Mouse (Mus musculus) stomach, embryonic 15.5 days (tissue): Measurements from ENCODE around the gene Ankar. TPM values are rescaled to one million over a fixed set of nuclear protein-coding genes. Genes with fewer than 3 reads are reported as not detected.

Experiments used
- ATAC-seq: fragments of 200-750 bp; cut with Nextera tagmentation; 2 replicates; pipeline ENCODE4 v1.8.0; 2017; ENCODE audit warnings: low read depth, moderate number of reproducible peaks, moderate TSS enrichment; ENCODE audit not compliant: insufficient read depth, low FRiP score
- H3K27ac ChIP-seq: fragments of 300-500 bp; sonication (generic); 2 replicates; pipeline ENCODE4 v1.5.1; 2015; ENCODE audit warnings: mild to moderate bottlenecking, inconsistent platforms
- H3K27me3 ChIP-seq: fragments of 300-500 bp; sonication (generic); replicated peaks from 2 replicates; pipeline ENCODE4 v1.6.1; 2015; ENCODE audit warnings: inconsistent platforms
- H3K36me3 ChIP-seq: fragments of 300-500 bp; sonication (generic); 2 replicates; pipeline ENCODE4 v1.6.1; 2015; ENCODE audit warnings: inconsistent platforms
- H3K4me1 ChIP-seq: fragments of 300-500 bp; sonication (generic); 2 replicates; pipeline ENCODE4 v1.6.1; 2015; ENCODE audit warnings: inconsistent platforms
- H3K4me2 ChIP-seq: fragments of 300-500 bp; sonication (generic); 2 replicates; pipeline ENCODE4 v1.6.1; 2015; ENCODE audit warnings: mild to moderate bottlenecking, inconsistent platforms
- H3K4me3 ChIP-seq: fragments of 300-500 bp; sonication (generic); replicated peaks from 2 replicates; pipeline ENCODE4 v1.5.1; 2015; ENCODE audit warnings: inconsistent platforms
- H3K9ac ChIP-seq: fragments of 300-500 bp; sonication (generic); 2 replicates; pipeline ENCODE4 v1.6.1; 2015; ENCODE audit warnings: inconsistent platforms
- H3K9me3 ChIP-seq: fragments of 300-500 bp; sonication (generic); 2 replicates; pipeline ENCODE4 v1.6.1; 2016; ENCODE audit warnings: inconsistent platforms
- WGBS: fragments of 180-500 bp; shearing (Covaris S2); methylation state at CpG from one replicate; pipeline ENCODE4 v1.1.7; 2015; 5-methylcytosine and 5-hydroxymethylcytosine counted together
- polyA plus RNA-seq: library from polyadenylated mRNA; unstranded; fragments of >200 nt; fragmentation: Nextera tagmentation; extraction: Ambion mirVana; gene quantifications from 2 replicates; pipeline ENCODE4 v1.2.1, GENCODE M21; 2015

The Ankar gene
- polyA plus RNA-seq, 1 experiment from 2014 or later = not detected

- Histone ChIP-seq H3K4me2 (no peak overlapping the region), H3K27ac (no peak overlapping the region), H3K4me1 (peaks cover 2% of the 10 kb centered on the region; the same call in 1 of the 2 replicates), H3K36me3 (no peaks in the 10 kb centered on the region), H3K4me3 (no peak overlapping the region), H3K27me3 (no peaks in the 10 kb centered on the region), H3K9ac (no peak overlapping the region), H3K9me3 (no peaks in the 10 kb centered on the region)
- no peak for ATAC-seq
- 56% methylated on average over 8 of the region's 8 CpGs for WGBS
Measured at GRCm38 (mm10) chr1:72722646-72723045, 22.3 kb upstream of the Ankar start.

- no peak overlapping the region for H3K9ac ChIP-seq
- WGBS = 62% methylated on average over 6 of the region's 6 CpGs
- peaks cover 2% of the 10 kb centered on the region; the same call in 1 of the 2 replicates for H3K4me1 ChIP-seq
- no peaks in the 10 kb centered on the region for H3K9me3 ChIP-seq
- no peak for ATAC-seq
- H3K27me3 ChIP-seq = no peaks in the 10 kb centered on the region
- no peak overlapping the region for H3K4me2 ChIP-seq
- H3K36me3 ChIP-seq = 0 out of 2 replicates have a peak, but pooled peaks cover 5% of the 10 kb centered on the region
- H3K4me3 ChIP-seq = no peak overlapping the region
- no peak overlapping the region for H3K27ac ChIP-seq
Measured at GRCm38 (mm10) chr1:72720115-72720725, 19.8 kb upstream of the Ankar start.

DNA sequence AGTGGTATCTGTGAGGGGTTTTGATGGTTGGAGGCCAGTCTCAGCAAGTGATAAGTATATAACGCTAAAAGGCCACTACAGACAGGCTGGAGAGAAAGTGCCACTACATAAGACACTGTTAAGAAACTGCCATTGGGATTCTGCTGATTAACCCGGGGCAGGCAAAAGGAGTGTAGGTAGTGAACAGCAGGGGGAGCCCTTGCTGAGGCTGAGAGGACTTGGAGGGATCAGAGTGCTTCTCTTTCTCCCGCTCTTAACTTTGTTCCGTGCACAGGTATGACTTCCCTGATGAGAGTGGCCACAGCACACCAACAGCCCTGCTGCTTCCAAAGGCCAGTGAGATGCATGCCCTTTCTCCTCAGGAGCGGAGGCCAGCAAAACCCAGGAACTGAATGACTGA, 18.5 kb upstream of the Ankar start:
- no peak overlapping the region for H3K27ac ChIP-seq
- H3K36me3 ChIP-seq = 0 out of 2 replicates have a peak, but pooled peaks cover 12% of the 10 kb centered on the region
- H3K27me3 ChIP-seq = no peaks in the 10 kb centered on the region
- no peak overlapping the region for H3K4me3 ChIP-seq
- WGBS = 22% methylated on average over 5 of the region's 5 CpGs
- H3K4me1 ChIP-seq = peaks cover 2% of the 10 kb centered on the region; the same call in 1 of the 2 replicates
- H3K9ac ChIP-seq = no peak overlapping the region
- no peaks in the 10 kb centered on the region for H3K9me3 ChIP-seq
- H3K4me2 ChIP-seq = no peak overlapping the region
- peak; percentile 62; the same call in 1 of the 2 replicates for ATAC-seq

DNA sequence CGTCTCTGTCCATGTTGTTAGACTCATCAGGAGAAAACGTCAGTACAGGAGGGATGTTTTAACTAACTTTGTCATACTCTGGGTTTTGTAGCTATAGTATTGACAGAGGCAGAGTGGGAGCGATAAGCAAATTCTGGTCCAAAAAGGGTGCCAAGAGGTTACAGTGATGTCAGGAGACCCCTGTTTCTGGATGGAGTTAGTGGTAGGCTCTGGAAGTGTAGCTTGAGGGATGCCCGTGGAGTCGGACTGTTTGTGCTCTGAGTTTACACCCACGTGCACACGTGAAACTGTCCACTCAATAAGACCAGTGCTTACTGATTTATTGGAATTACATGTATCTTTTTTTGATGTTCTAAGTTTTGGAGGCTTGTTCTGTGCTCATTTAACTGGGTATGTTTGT, 17.2 kb upstream of the Ankar start:
- H3K27me3 ChIP-seq = no peaks in the 10 kb centered on the region
- no peaks in the 10 kb centered on the region for H3K9me3 ChIP-seq
- peaks cover 7% of the 10 kb centered on the region; the same call in 1 of the 2 replicates for H3K4me1 ChIP-seq
- peaks cover 12% of the 10 kb centered on the region; the same call in 1 of the 2 replicates for H3K36me3 ChIP-seq
- no peak overlapping the region for H3K9ac ChIP-seq
- 83% methylated on average over 7 of the region's 7 CpGs for whole genome bisulfite sequencing
- H3K4me3 ChIP-seq = no peak overlapping the region
- ATAC-seq = no peak
- no peak overlapping the region for H3K4me2 ChIP-seq
- no peak overlapping the region for H3K27ac ChIP-seq

GRCm38 (mm10) chr1:72716926-72717325, 16.5 kb upstream of the Ankar start:
- no peak overlapping the region for H3K9ac ChIP-seq
- no peaks in the 10 kb centered on the region for H3K9me3 ChIP-seq
- H3K4me1 ChIP-seq = peaks cover 8% of the 10 kb centered on the region; the same call in 1 of the 2 replicates
- WGBS = 7% methylated on average over 5 of the region's 5 CpGs
- no peak overlapping the region for H3K27ac ChIP-seq
- no peak overlapping the region for H3K4me3 ChIP-seq
- H3K4me2 ChIP-seq = no peak overlapping the region
- H3K27me3 ChIP-seq = no peaks in the 10 kb centered on the region
- peaks cover 12% of the 10 kb centered on the region; the same call in 1 of the 2 replicates for H3K36me3 ChIP-seq
- no peak for ATAC-seq

DNA sequence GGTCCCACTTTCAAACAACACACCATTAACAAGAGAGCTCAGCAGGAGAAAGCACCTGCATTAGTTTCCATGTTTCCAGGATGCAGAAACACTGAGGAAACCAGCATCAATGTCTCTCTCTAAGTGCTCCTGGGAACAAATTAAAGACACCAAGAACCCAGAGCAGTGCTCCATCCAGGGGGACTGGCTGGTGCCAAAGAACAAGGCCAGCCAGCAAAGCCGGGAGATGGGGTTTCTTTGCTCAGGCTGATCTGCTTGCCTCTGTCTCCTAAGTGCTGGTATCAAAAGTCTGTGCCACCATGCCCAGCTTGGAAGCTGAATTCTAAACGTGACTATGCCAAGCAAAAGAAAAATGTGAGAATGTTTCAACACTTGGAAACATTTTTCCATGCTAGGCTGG, 16.0 kb upstream of the Ankar start:
- H3K36me3 ChIP-seq = peaks cover 12% of the 10 kb centered on the region; the same call in 1 of the 2 replicates
- no peak overlapping the region for H3K4me3 ChIP-seq
- no peak overlapping the region for H3K4me2 ChIP-seq
- H3K27me3 ChIP-seq = no peaks in the 10 kb centered on the region
- H3K9ac ChIP-seq = no peak overlapping the region
- H3K9me3 ChIP-seq = no peaks in the 10 kb centered on the region
- no peak for ATAC-seq
- H3K4me1 ChIP-seq = peaks cover 8% of the 10 kb centered on the region; the same call in 1 of the 2 replicates
- 44% methylated on average over 2 of the region's 2 CpGs for WGBS
- H3K27ac ChIP-seq = no peak overlapping the region

DNA sequence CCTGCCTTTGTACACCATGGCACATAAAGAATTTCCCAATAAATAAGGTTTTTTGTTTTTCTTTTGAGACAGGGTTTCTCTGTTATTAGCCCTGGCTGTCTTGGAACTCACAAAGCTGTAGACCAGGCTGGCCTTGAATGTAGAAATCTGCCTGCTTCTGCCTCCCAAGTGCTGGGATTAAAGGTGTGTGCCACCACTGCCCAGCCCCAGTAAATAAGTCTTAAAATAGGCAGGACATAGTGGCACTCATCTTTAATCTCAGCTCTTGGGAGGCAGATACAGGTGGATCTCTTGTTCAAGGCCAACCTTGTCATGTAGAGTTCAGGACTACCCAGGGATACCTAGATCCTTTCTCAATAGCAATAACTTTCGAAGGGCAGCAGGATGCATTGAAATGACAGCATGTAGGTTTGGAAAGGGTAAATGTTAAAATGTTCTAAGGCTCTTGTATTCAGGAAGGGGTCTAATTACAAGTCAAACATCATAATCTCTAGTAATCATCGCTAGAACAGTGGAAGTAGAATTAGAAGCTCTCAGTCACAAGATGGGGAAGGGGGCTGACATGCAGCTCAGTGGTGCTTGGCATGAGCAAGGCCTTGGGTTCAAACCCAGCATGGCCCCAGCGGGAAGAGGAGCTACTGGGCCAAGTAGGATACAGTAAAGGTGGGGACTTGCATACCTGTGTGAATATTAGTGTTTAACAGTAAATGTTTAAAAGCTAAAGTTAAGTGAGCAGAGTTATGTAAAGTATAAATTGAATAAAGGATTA, 15.4 kb upstream of the Ankar start:
- H3K4me1 ChIP-seq = peaks cover 8% of the 10 kb centered on the region; the same call in 1 of the 2 replicates
- no peak overlapping the region for H3K4me3 ChIP-seq
- H3K27ac ChIP-seq = no peak overlapping the region
- no peaks in the 10 kb centered on the region for H3K9me3 ChIP-seq
- H3K9ac ChIP-seq = no peak overlapping the region
- H3K36me3 ChIP-seq = peaks cover 12% of the 10 kb centered on the region; the same call in 1 of the 2 replicates
- 74% methylated on average over 3 of the region's 3 CpGs for WGBS
- H3K27me3 ChIP-seq = no peaks in the 10 kb centered on the region
- no peak for ATAC-seq
- no peak overlapping the region for H3K4me2 ChIP-seq

DNA sequence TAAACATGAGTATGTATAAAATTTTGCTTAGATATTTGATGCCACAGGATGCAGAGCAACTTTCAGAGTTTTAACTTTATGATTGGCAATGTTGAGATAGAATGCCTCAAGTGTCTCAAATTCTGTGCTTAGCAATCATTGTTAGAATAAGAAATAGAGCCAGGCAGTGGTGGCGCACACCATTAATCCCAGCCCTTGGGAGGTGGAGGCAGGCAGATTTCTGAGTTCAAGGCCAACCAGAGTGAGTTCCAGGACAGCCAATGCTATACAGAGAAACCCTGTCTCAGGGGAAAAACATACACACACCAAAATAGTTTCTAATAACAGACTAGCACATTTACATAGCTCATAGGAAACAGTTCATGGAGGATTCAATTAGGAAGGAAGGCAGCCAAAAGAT, 14.7 kb upstream of the Ankar start:
- no peak for ATAC-seq
- Histone ChIP-seq H3K27me3 (no peaks in the 10 kb centered on the region), H3K9ac (no peak overlapping the region), H3K36me3 (peaks cover 12% of the 10 kb centered on the region; the same call in 1 of the 2 replicates), H3K4me1 (peaks cover 8% of the 10 kb centered on the region; the same call in 1 of the 2 replicates), H3K4me3 (no peak overlapping the region), H3K4me2 (no peak overlapping the region), H3K9me3 (no peaks in the 10 kb centered on the region), H3K27ac (no peak overlapping the region)
- 93% methylated on average over 1 of the region's 1 CpGs for WGBS

DNA sequence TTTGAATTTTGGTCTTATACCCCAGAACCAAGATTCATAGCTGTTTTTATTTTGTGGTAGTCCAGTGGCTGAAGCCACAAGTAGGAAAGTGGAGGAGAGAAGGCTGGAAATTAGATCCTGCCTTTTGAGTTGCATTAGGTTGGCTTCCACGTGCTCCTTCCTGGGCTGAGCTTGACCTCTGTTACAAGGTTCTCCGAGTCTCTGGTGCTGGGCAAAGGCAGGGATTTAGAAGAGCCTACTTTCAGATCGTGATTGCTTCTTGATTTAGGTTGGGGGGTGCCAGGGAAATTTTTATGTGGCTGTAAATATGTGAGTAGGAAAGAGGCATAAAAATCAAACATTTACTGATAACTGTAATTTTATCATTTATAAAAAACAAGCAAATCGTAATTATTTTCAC, 14.2 kb upstream of the Ankar start:
- no peaks in the 10 kb centered on the region for H3K9me3 ChIP-seq
- peaks cover 12% of the 10 kb centered on the region; the same call in 1 of the 2 replicates for H3K36me3 ChIP-seq
- H3K27me3 ChIP-seq = no peaks in the 10 kb centered on the region
- H3K27ac ChIP-seq = no peak overlapping the region
- no peak overlapping the region for H3K9ac ChIP-seq
- peaks cover 8% of the 10 kb centered on the region; the same call in 1 of the 2 replicates for H3K4me1 ChIP-seq
- no peak for ATAC-seq
- H3K4me2 ChIP-seq = no peak overlapping the region
- WGBS = 67% methylated on average over 4 of the region's 4 CpGs
- H3K4me3 ChIP-seq = no peak overlapping the region

- Histone ChIP-seq H3K4me2 (peak overlapping the region; percentile 80), H3K27ac (peak overlapping the region; percentile 95), H3K9ac (peak overlapping the region; percentile 76), H3K4me3 (peak overlapping the region; percentile 63), H3K9me3 (no peaks in the 10 kb centered on the region), H3K4me1 (peaks cover 5% of the 10 kb centered on the region; the same call in 1 of the 2 replicates), H3K27me3 (no peaks in the 10 kb centered on the region), H3K36me3 (peaks cover 12% of the 10 kb centered on the region; the same call in 1 of the 2 replicates)
- WGBS = under 1% methylated on average over 17 of the region's 17 CpGs
- no peak for ATAC-seq
Measured at GRCm38 (mm10) chr1:72711684-72712083, 11.3 kb upstream of the Ankar start.

DNA sequence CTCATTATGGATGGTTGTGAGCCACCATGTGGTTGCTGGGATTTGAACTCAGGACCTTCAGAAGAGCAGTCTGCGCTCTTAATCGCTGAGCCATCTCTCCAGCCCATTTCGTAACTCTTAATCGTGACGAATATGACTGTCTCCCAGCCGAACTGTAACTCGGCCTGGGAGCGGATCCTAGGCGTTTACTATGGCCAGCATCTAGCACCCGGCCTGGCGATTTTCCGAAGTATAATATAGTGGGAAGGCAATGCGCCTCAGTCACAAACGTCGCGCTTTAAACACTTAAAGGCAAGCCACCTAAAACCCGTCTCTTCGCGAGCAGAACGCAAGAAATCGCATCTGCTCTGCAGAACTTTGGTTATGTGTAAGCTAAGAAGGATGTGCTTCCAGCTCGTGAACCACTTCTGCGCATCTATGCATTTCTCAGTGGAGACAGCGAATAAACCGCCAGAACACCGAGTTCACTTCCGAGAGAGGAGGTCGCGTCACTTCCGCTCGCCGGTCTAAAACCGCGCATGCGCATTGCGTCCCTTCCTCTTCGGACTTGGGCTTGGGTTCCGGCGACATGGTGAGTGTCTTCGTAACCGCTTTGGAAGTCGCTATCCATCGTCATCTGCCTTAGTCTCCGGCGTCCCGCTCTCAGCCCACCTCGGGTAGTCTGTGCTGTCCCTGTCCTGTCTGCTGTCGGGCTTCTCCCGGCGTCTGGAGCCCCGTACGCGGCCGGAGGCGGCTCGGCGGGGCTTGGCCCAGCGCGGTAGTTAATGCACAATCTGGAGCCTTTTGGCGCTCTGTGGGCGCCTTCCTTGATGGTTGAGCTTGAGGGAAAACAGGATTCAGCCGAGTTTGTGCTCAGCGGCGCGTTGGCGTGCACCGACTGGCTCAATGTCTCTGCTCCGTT, 10.6 kb upstream of the Ankar start, which contains the start of gene Rpl37a:
Gene Rpl37a, plus strand, starts transcription at position 538 of the 901 bp plus-strand sequence.
- H3K27me3 ChIP-seq = no peaks in the 10 kb centered on the region
- WGBS = 3% methylated on average over 68 of the region's 68 CpGs

More for the DNA sequence above, 10.6 kb upstream of the Ankar start, which contains the start of gene Rpl37a:
- Histone ChIP-seq H3K4me1 (peaks cover 5% of the 10 kb centered on the region; the same call in 1 of the 2 replicates), H3K4me2 (peak within 1 kb of the TSS; percentile 80), H3K36me3 (peaks cover 12% of the 10 kb centered on the region; the same call in 1 of the 2 replicates), H3K4me3 (peak within 1 kb of the TSS; percentile 63), H3K27ac (peak within 1 kb of the TSS; percentile 95), H3K9ac (peak within 1 kb of the TSS; percentile 76), H3K9me3 (no peaks in the 10 kb centered on the region)
- peak; percentile 89 for ATAC-seq
